Mouse (Mus musculus) intestine, embryonic 14.5 days (tissue): Measurements from ENCODE around the gene Orc5. TPM values are rescaled to one million over a fixed set of nuclear protein-coding genes. Genes with fewer than 3 reads are reported as not detected.

Source experiments
- polyA plus RNA-seq: library from polyadenylated mRNA; unstranded; fragments of >200 nt; fragmentation: Nextera tagmentation; extraction: Ambion mirVana; gene quantifications from 2 replicates; pipeline ENCODE4 v1.2.1, GENCODE M21; 2014

Gene Orc5
- polyA plus RNA-seq, 1 experiment from 2014 or later: 43.4 TPM

Other genes starting within 250 kb of the Orc5 start
- gene Reln, start 205.7 kb downstream of the Orc5 start, polyA plus RNA-seq: 2.4 and 3.7 TPM in 2 replicates
- gene Lhfpl3, start 195.6 kb upstream of the Orc5 start, polyA plus RNA-seq: 0.09 and 0.14 TPM in 2 replicates